Mouse (Mus musculus): Measurements from ENCODE around the gene Cmtm6.
A peak's percentile ranks its signal among the peaks of the same experiment; 100 is the strongest.

Gene Cmtm6

DNA sequence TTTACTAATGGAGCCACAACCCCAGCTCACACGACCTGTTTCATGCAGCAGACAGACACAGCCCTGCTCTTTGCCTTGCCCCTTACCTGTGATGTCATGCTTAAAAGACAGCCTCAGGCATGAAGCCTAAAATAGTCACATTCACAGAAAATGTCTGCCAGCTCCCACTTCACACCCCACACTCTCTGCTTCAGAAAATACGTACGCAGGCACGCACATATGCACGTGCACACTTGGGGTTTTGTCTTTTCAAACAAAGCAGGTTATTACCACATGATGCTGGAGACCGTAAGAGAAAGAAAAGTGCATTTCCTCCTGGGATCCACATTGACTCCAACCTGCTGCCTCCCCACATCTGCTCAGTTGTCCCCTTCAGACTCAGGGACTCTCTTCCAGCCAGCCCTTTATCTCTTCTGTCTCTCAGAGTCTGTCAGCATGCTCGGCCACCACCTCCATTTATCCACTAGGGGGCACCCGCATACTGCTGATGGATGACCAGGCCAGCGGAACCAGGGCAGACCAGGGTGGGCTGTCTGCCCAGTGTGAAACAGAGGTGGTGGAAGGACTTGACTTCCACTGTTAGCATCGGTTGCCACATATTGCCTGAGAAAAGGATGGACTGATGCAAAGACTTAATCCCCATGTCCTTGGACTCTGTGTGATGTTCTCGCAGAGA is 66.6 kb downstream of the Cmtm6 start:
- DNase-seq (ENCODE audit: low read depth, low spot score), result peak; percentile 80

DNA sequence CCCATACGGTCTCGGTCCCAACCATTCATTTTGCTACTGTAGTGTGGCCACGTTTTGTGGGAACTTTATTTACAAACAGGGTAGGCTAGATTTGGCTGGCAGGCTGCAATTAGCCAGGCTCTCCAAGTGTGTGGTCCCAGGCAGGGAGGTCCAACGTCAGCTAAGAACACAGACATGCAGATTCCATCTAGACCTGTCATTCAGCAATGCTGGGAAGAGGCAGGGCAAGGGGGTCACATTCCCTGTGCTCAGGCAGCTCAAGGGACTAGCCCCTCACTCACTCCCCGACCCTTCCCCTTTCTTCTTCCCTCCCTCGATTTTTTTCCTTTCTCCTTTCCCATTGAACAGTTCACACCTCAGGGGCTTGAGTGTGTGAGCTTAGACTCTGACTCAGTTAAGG is 67.9 kb downstream of the Cmtm6 start:
- DNase-seq (ENCODE audit: low read depth, low spot score), result no peak
